Comparison of ENCODE assay signal across 8 mouse cellular contexts in the genomic region with DNA sequence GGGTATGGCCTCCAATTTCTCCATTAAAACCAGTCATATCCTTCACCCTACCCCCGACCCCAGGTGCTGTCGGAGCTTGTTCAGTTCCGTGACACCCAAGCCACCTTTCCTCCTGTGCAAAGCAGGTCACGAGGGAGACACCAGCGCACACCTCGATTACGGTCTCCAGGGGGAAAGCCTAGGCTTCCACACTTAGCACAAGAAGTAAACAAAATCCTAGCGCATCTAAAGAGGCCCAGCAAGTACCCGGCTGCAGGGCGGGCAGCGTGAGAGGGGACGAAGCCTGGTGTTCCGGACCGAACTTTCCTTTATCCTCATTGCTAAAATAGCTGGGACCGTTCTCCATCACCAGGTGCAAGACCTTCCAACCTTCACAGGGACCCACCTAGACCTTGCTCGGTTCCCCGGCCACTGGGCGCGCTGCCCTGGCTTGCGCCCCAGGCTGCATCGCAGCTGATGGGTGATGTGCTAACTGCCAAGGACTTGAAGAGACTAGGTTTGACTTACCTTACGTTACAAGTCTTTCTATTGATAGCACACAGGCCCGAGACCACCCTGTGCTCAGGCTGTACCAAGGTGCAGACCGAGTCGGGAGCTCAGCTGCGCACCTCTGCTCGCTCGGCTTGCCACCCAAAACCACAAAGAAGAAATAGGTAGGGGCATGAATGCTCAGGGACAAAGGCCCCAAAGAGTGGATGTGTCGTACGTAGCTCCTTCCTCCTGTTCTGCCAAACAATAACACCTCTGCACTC. TPM values are rescaled to one million over a fixed set of nuclear protein-coding genes. Genes with fewer than 3 reads are reported as not detected.
DNase-seq lines count a peak whose midpoint lies in the region; ATAC-seq and TF ChIP-seq lines count a peak whose summit lies in the region.

No protein-coding gene starts in this region.

- peak overlapping the region; percentile 70 for H3K4me3 ChIP-seq in lung, adult 2 months (replicated peaks; ENCODE audit: extremely low read depth, low read depth, low read length)
- H3K4me3 ChIP-seq in forebrain, postnatal 0 days (ENCODE audit: low read depth, low read length): peak overlapping the region; percentile 63
- peak overlapping the region; percentile 55 for H3K4me3 ChIP-seq in intestine, embryonic 16.5 days (ENCODE audit: low read length)
- H3K4me3 ChIP-seq in liver, postnatal 0 days (ENCODE audit: low read depth, low read length): peak overlapping the region; percentile 38

- WGBS in lung, adult 2 months: 6% methylated on average over 30 of the region's 30 CpGs
- 2% methylated on average over 30 of the region's 30 CpGs for WGBS in forebrain, postnatal 0 days
- WGBS in intestine, embryonic 16.5 days: 3% methylated on average over 30 of the region's 30 CpGs
- WGBS in liver, postnatal 0 days (ENCODE audit: insufficient replicate concordance): 10% methylated on average over 30 of the region's 30 CpGs

- no peak for TF ChIP-seq EP300 in liver, postnatal 0 days (IDR thresholded peaks at IDR 0.05; ENCODE audit: low read depth)

- peak overlapping the region; percentile 74 for H3K9ac ChIP-seq in forebrain, postnatal 0 days
- peak overlapping the region; percentile 64 for H3K9ac ChIP-seq in intestine, embryonic 16.5 days (ENCODE audit: low read depth, low read length)
- no peak overlapping the region for H3K9ac ChIP-seq in liver, postnatal 0 days (replicated peaks)

- peak overlapping the region; percentile 64 for H3K27ac ChIP-seq in forebrain, postnatal 0 days (ENCODE audit: low read depth, low read length)
- H3K27ac ChIP-seq in intestine, embryonic 16.5 days (ENCODE audit: low read length): no peak overlapping the region
- H3K27ac ChIP-seq in liver, postnatal 0 days (ENCODE audit: low read depth): no peak overlapping the region

- H3K4me1 ChIP-seq in lung, adult 2 months (ENCODE audit: control insufficient read depth, insufficient read depth, low read length): peaks cover 6% of the 10 kb centered on the region
- 0 out of 2 replicates have a peak, but pooled peaks cover 4% of the 10 kb centered on the region for H3K4me1 ChIP-seq in forebrain, postnatal 0 days (ENCODE audit: insufficient read depth)
- 0 out of 2 replicates have a peak, but pooled peaks cover 4% of the 10 kb centered on the region for H3K4me1 ChIP-seq in intestine, embryonic 16.5 days (ENCODE audit: control insufficient read depth, insufficient read depth, low read length)
- H3K4me1 ChIP-seq in liver, postnatal 0 days (ENCODE audit: insufficient read depth): peaks cover 9% of the 10 kb centered on the region

- H3K4me2 ChIP-seq in forebrain, postnatal 0 days (ENCODE audit: low read depth): peak overlapping the region; percentile 87
- peak overlapping the region; percentile 94 for H3K4me2 ChIP-seq in intestine, embryonic 16.5 days (ENCODE audit: low read depth, low read length)
- peak overlapping the region; percentile 77 for H3K4me2 ChIP-seq in liver, postnatal 0 days (ENCODE audit: low read depth, low read length)

- no peaks in the 10 kb centered on the region for H3K9me3 ChIP-seq in forebrain, postnatal 0 days (ENCODE audit: low read length)
- no peaks in the 10 kb centered on the region for H3K9me3 ChIP-seq in intestine, embryonic 16.5 days (ENCODE audit: control insufficient read depth, low read length)
- H3K9me3 ChIP-seq in liver, postnatal 0 days (ENCODE audit: low read length): no peaks in the 10 kb centered on the region

- H3K27me3 ChIP-seq in forebrain, postnatal 0 days (ENCODE audit: insufficient read depth, low read length): 0 out of 2 replicates have a peak, but pooled peaks cover 5% of the 10 kb centered on the region
- 0 out of 2 replicates have a peak, but pooled peaks cover 6% of the 10 kb centered on the region for H3K27me3 ChIP-seq in intestine, embryonic 16.5 days (replicated peaks; ENCODE audit: control insufficient read depth, insufficient read depth, low read length)
- H3K27me3 ChIP-seq in liver, postnatal 0 days (ENCODE audit: insufficient read depth, low read length): no peaks in the 10 kb centered on the region

- 0 out of 2 replicates have a peak, but pooled peaks cover 5% of the 10 kb centered on the region for H3K36me3 ChIP-seq in forebrain, postnatal 0 days (ENCODE audit: insufficient read depth)
- H3K36me3 ChIP-seq in intestine, embryonic 16.5 days (ENCODE audit: control insufficient read depth, insufficient read depth, low read length): no peaks in the 10 kb centered on the region
- H3K36me3 ChIP-seq in liver, postnatal 0 days (replicated peaks; ENCODE audit: insufficient read depth, low read length): no peaks in the 10 kb centered on the region

- no peak for TF ChIP-seq CTCF in lung, adult 2 months (IDR thresholded peaks at IDR 0.05; ENCODE audit: insufficient read depth, low read length)
- TF ChIP-seq CTCF in forebrain, postnatal 0 days (IDR thresholded peaks at IDR 0.05; ENCODE audit: low read depth): no peak
- no peak for TF ChIP-seq CTCF in liver, postnatal 0 days (IDR thresholded peaks at IDR 0.05; ENCODE audit: low read depth)

- DNase-seq in lung, adult 2 months: peak; percentile 27
- DNase-seq in lung, postnatal 36 days: no peak
- DNase-seq in cerebellum, adult 11-12 months: peak; percentile 50
- DNase-seq in forebrain, postnatal 0 days: no peak
- DNase-seq in liver, postnatal 0 days: no peak
- DNase-seq in right cerebral cortex, postnatal 4 days: peak; percentile 18
- no peak for DNase-seq in urinary bladder, postnatal 14 days (ENCODE audit: low spot score)

- peak; percentile 70 for ATAC-seq in forebrain, postnatal 0 days
- ATAC-seq in intestine, embryonic 16.5 days: peak; percentile 69
- ATAC-seq in liver, postnatal 0 days: peak; percentile 14; the same call in 1 of the 2 replicates

- no peak for TF ChIP-seq POLR2A in lung, adult 2 months (IDR thresholded peaks at IDR 0.05; ENCODE audit: borderline replicate concordance, extremely low read depth, low read depth, low read length)

RNA-seq across cellular contexts. Expression of a gene that starts 0.5 kb away (rescaled TPM):
- 138 and 224 TPM in 2 replicates for polyA plus RNA-seq in lung, adult 2 months (2012; rRNA removed)
- total RNA-seq in forebrain, postnatal 0 days (2014; rRNA removed): 158 and 164 TPM in 2 replicates
- polyA plus RNA-seq in forebrain, postnatal 0 days (2015; fragmentation: Nextera tagmentation; extraction: Ambion mirVana): 426 and 454 TPM in 2 replicates
- 80.5 and 93.6 TPM in 2 replicates for polyA plus RNA-seq in intestine, embryonic 16.5 days (2015; fragmentation: Nextera tagmentation; extraction: Ambion mirVana)
- 12.9 and 16.9 TPM in 2 replicates for polyA plus RNA-seq in liver, postnatal 0 days (2015; fragmentation: Nextera tagmentation; extraction: Ambion mirVana)

RNA-seq across cellular contexts. Expression of a gene that starts 34.3 kb away (rescaled TPM):
- 0.18 and 1.3 TPM in 2 replicates for polyA plus RNA-seq in lung, adult 2 months (2012; rRNA removed)
- total RNA-seq in forebrain, postnatal 0 days (2014; rRNA removed): not detected in 2 replicates
- polyA plus RNA-seq in forebrain, postnatal 0 days (2015; fragmentation: Nextera tagmentation; extraction: Ambion mirVana): 0.23 TPM in 1 of 2 replicates, not detected in the other
- polyA plus RNA-seq in intestine, embryonic 16.5 days (2015; fragmentation: Nextera tagmentation; extraction: Ambion mirVana): 0.69 and 1.7 TPM in 2 replicates
- 90.8 and 92.7 TPM in 2 replicates for polyA plus RNA-seq in liver, postnatal 0 days (2015; fragmentation: Nextera tagmentation; extraction: Ambion mirVana)

Comparison
In these comparisons a context has a peak if more than half of its experiments do, and no peak if none do; other contexts are left out.
1. DNase-seq: peak in lung, adult 2 months (single experiment), cerebellum, adult 11-12 months (single experiment) and right cerebral cortex, postnatal 4 days (single experiment); none in lung, postnatal 36 days (single experiment), forebrain, postnatal 0 days (single experiment), liver, postnatal 0 days (single experiment) and urinary bladder, postnatal 14 days (single experiment).
2. ATAC-seq: peak in every context shown above with its lines; median percentile 70 in forebrain, postnatal 0 days; 69 in intestine, embryonic 16.5 days; 14 in liver, postnatal 0 days.
3. RNA of a gene that starts 34.3 kb away (polyA plus RNA-seq): 90.8 to 92.7 TPM in liver, postnatal 0 days; 0.69 to 1.7 TPM in intestine, embryonic 16.5 days, 0.18 to 1.3 TPM in lung, adult 2 months and 0.23 TPM in forebrain, postnatal 0 days; every median in the first group is over 10 times any median in the second.
4. Peak in every context shown above with its lines, with median percentiles within 50 percentile points of each other: H3K4me3 ChIP-seq and H3K4me2 ChIP-seq.